Comparison of ENCODE assay signal across 8 mouse cellular contexts in the genomic region with DNA sequence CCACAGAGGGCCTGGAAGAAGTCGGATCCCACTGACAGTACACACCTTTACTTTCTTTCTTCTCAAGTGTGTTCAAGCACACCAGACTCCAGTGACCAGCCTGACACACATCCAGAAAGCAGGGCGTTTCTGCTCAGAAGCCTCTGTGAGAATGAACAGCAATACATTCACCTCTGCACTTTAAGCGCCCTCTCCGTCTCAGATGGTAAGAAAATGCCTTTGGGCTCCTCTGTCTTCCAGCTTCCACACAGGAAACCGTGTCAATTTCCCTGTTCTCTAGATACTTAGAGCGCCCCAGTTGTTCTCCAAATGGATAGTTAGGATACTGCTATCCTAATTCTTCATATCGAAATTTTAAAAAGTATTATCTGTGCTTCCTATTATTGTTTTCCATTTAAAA. TPM values are rescaled to one million over a fixed set of nuclear protein-coding genes. Genes with fewer than 3 reads are reported as not detected.
DNase-seq lines count a peak whose midpoint lies in the region; ATAC-seq and TF ChIP-seq lines count a peak whose summit lies in the region.

No protein-coding gene starts in this region.

- DNase-seq in kidney, adult 2 months, result no peak
- no peak for DNase-seq in kidney, adult 11 months
- peak; percentile 47 for DNase-seq in embryo, embryonic 10.5 days (ENCODE audit: low spot score)
- no peak for DNase-seq in hindbrain, postnatal 0 days (ENCODE audit: low spot score)
- no peak for DNase-seq in frontal cortex, postnatal 36 days (ENCODE audit: low spot score in 2 of 2)
- DNase-seq in retina, postnatal 1 day, result no peak
- no peak for DNase-seq in urinary bladder, postnatal 36 days (ENCODE audit: low spot score in 2 of 2)

- H3K9ac ChIP-seq in hindbrain, postnatal 0 days (replicated peaks; ENCODE audit: low read length), result peak overlapping the region; percentile 94; the same call in 1 of the 2 replicates

- H3K4me3 ChIP-seq in kidney, adult 2 months (ENCODE audit: insufficient read depth, low read depth, low read length), result peak overlapping the region; percentile 7; the same call in 1 of the 2 replicates
- H3K4me3 ChIP-seq in hindbrain, postnatal 0 days (ENCODE audit: low read length), result peak overlapping the region; percentile 98
- H3K4me3 ChIP-seq in myocyte, result peak overlapping the region; percentile 80

- peaks cover 3% of the 10 kb centered on the region; the same call in 1 of the 2 replicates for H3K4me1 ChIP-seq in kidney, adult 2 months (ENCODE audit: control insufficient read depth, insufficient read depth, low read length)
- H3K4me1 ChIP-seq in hindbrain, postnatal 0 days (ENCODE audit: insufficient read depth, low read length), result peaks cover 13% of the 10 kb centered on the region

- H3ac ChIP-seq in myocyte (ENCODE audit: control insufficient read depth, insufficient read length), result no peak overlapping the region

- H3K27me3 ChIP-seq in kidney, adult 2 months (replicated peaks; ENCODE audit: control insufficient read depth, insufficient read depth, low read length), result no peaks in the 10 kb centered on the region
- no peaks in the 10 kb centered on the region for H3K27me3 ChIP-seq in hindbrain, postnatal 0 days (ENCODE audit: insufficient read depth, low read length)
- no peaks in the 10 kb centered on the region for H3K27me3 ChIP-seq in myocyte (ENCODE audit: control insufficient read depth, insufficient read depth, insufficient read length)

- TF ChIP-seq CTCF in kidney, adult 2 months (conservative IDR thresholded peaks at IDR 0.05; ENCODE audit: insufficient read depth, insufficient read length, low read depth, low read length), result no peak
- TF ChIP-seq CTCF in hindbrain, postnatal 0 days (IDR thresholded peaks at IDR 0.05; ENCODE audit: low read depth), result no peak

- H3K4me2 ChIP-seq in hindbrain, postnatal 0 days (ENCODE audit: low read depth, low read length), result peak overlapping the region; percentile 90
- H3K4me2 ChIP-seq in myocyte (ENCODE audit: low read depth), result peak overlapping the region; percentile 74

- ATAC-seq in hindbrain, postnatal 0 days, result no peak

- no peak overlapping the region for H3K27ac ChIP-seq in kidney, adult 2 months (ENCODE audit: insufficient read depth, low read depth, low read length)
- H3K27ac ChIP-seq in hindbrain, postnatal 0 days, result no peak overlapping the region

- no peaks in the 10 kb centered on the region for H3K9me3 ChIP-seq in hindbrain, postnatal 0 days (ENCODE audit: low read length)

- peaks cover 64% of the 10 kb centered on the region for H3K79me2 ChIP-seq in myocyte (ENCODE audit: control insufficient read depth, insufficient read depth)

- WGBS in kidney, adult 2 months, result 21% methylated on average over 7 of the region's 7 CpGs
- 17% methylated on average over 7 of the region's 7 CpGs for WGBS in hindbrain, postnatal 0 days

- TF ChIP-seq POLR2A in kidney, adult 2 months (IDR thresholded peaks at IDR 0.05; ENCODE audit: low read depth, low read length), result no peak
- TF ChIP-seq POLR2A in myocyte (IDR thresholded peaks at IDR 0.05; ENCODE audit: insufficient read length, low read depth), result no peak

- no peaks in the 10 kb centered on the region for H3K36me3 ChIP-seq in kidney, adult 2 months (ENCODE audit: control insufficient read depth, insufficient read depth, low read length)
- no peaks in the 10 kb centered on the region for H3K36me3 ChIP-seq in hindbrain, postnatal 0 days (ENCODE audit: insufficient read depth, low read length)
- no peaks in the 10 kb centered on the region for H3K36me3 ChIP-seq in myocyte (ENCODE audit: control insufficient read depth, insufficient read depth)

TF ChIP-seq in myocyte, 11 proteins besides CTCF, POLR2A, EP300 and RAD21:
- TF ChIP-seq TCF3 (IDR thresholded peaks at IDR 0.05; ENCODE audit: insufficient read length, low read depth), result no peak
- TF ChIP-seq USF1 (IDR thresholded peaks at IDR 0.05; ENCODE audit: low read depth), result no peak
- TF ChIP-seq REST (IDR thresholded peaks at IDR 0.05; ENCODE audit: insufficient read depth, insufficient read length), result no peak
- TF ChIP-seq E2F4 (IDR thresholded peaks at IDR 0.05; ENCODE audit: insufficient read depth), result no peak
- no peak for TF ChIP-seq SRF (IDR thresholded peaks at IDR 0.05; ENCODE audit: control insufficient read depth, insufficient read length, low read depth)
- TF ChIP-seq MAX (IDR thresholded peaks at IDR 0.05; ENCODE audit: low read depth), result no peak
- no peak for TF ChIP-seq MYOD1 (IDR thresholded peaks at IDR 0.05; ENCODE audit: control insufficient read depth in 1 of 3, insufficient read length in 2 of 3, low read depth in 2 of 3)
- TF ChIP-seq CEBPB (IDR thresholded peaks at IDR 0.05; ENCODE audit: insufficient read depth, poor library complexity, severe bottlenecking), result no peak
- no peak for TF ChIP-seq POLR2AphosphoS2 (IDR thresholded peaks at IDR 0.05; ENCODE audit: insufficient read length, low read depth)
- TF ChIP-seq MYOG (IDR thresholded peaks at IDR 0.05; ENCODE audit: control insufficient read depth in 1 of 3, insufficient read depth in 1 of 3, insufficient read length in 2 of 3, low read depth in 2 of 3), result no peak
- no peak for TF ChIP-seq TCF12 (IDR thresholded peaks at IDR 0.05; ENCODE audit: insufficient read depth, poor library complexity, severe bottlenecking)
TF ChIP-seq in myocyte: peak in this region for 0.

RNA-seq across cellular contexts. Expression of a gene that starts 2.2 kb away (rescaled TPM):
- 6.9 and 8.6 TPM in 2 replicates for polyA plus RNA-seq in kidney, adult 2 months (2012; rRNA removed)
- 99.1 and 108 TPM in 2 replicates for total RNA-seq in hindbrain, postnatal 0 days (2014; rRNA removed)
- 19.8 and 20.1 TPM in 2 replicates for polyA plus RNA-seq in hindbrain, postnatal 0 days (2015; fragmentation: Nextera tagmentation; extraction: Ambion mirVana)
- polyA plus RNA-seq in myocyte (2012; fragmentation: generic; extraction: Trizol), result 6.8 TPM

Comparison
In these comparisons a context has a peak if more than half of its experiments do, and no peak if none do; other contexts are left out.
1. H3K4me3 ChIP-seq: peak in every context shown above with its lines; median percentile 98 in hindbrain, postnatal 0 days; 80 in myocyte; 7 in kidney, adult 2 months.